ENCODE assay signal across 29 mouse cellular contexts in the genomic region with DNA sequence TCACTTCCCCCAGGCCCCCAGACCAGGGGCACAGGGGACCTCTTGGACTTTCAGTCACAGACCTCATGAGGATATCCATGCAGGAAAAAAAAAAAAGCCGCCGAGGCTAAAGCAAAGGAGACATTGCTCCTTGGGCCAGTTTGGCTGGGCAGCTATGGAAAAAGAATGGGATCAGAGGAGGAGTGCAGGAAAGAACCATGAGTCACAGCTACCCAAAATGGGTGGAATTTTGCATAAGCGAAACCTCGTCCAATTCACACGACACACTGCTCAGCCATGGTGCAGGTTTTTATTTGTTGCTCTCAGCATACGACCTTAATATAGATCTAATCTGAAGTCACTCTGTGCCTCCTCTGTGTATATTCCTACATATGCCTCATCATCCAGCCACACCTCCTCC. TPM values are rescaled to one million over a fixed set of nuclear protein-coding genes. Genes with fewer than 3 reads are reported as not detected.
DNase-seq lines count a peak whose midpoint lies in the region; ATAC-seq and TF ChIP-seq lines count a peak whose summit lies in the region.
"Had no signal": no experiment of that assay in that cellular context is flagged by ENCODE, and none has a peak within 500 bp of the region (broad histone marks: within the 10 kb centered on the region; RNA-seq: fewer than 3 reads in every experiment).

No protein-coding gene starts in this region.

- H3K9me3 ChIP-seq in liver, embryonic 13.5 days (replicated peaks) = no peaks in the 10 kb centered on the region
- no peaks in the 10 kb centered on the region for H3K9me3 ChIP-seq in liver, postnatal 0 days (ENCODE audit: low read length)
- no peaks in the 10 kb centered on the region for H3K9me3 ChIP-seq in forebrain, embryonic 15.5 days
- H3K9me3 ChIP-seq: embryonic facial prominence, embryonic 10.5 days; embryonic facial prominence, embryonic 13.5 days; forebrain, embryonic 12.5 days; heart, embryonic 10.5 days; heart, embryonic 13.5 days; hindbrain, embryonic 12.5 days; hindbrain, embryonic 15.5 days had no signal

- H3K4me1 ChIP-seq in liver, embryonic 13.5 days (replicated peaks) = peaks cover 89% of the 10 kb centered on the region
- peaks cover 65% of the 10 kb centered on the region for H3K4me1 ChIP-seq in liver, postnatal 0 days (ENCODE audit: insufficient read depth)
- peaks cover 16% of the 10 kb centered on the region for H3K4me1 ChIP-seq in forebrain, embryonic 15.5 days

- no peak overlapping the region for H3K4me3 ChIP-seq in liver, embryonic 13.5 days (replicated peaks)
- no peak overlapping the region for H3K4me3 ChIP-seq in liver, postnatal 0 days (ENCODE audit: low read depth, low read length)
- H3K4me3 ChIP-seq in forebrain, embryonic 15.5 days = no peak overlapping the region
- H3K4me3 ChIP-seq: embryonic facial prominence, embryonic 10.5 days; embryonic facial prominence, embryonic 13.5 days; erythroblast, embryonic 14.5 days; forebrain, embryonic 12.5 days; heart, adult 2 months; heart, embryonic 10.5 days; heart, embryonic 13.5 days; hindbrain, embryonic 12.5 days; hindbrain, embryonic 15.5 days had no signal

- WGBS in liver, embryonic 13.5 days (ENCODE audit: insufficient replicate concordance) = 77% methylated on average over 6 of the region's 6 CpGs
- WGBS in liver, postnatal 0 days (ENCODE audit: insufficient replicate concordance) = 82% methylated on average over 6 of the region's 6 CpGs
- 89% methylated on average over 6 of the region's 6 CpGs for WGBS in forebrain, embryonic 15.5 days

- TF ChIP-seq EP300 in liver, postnatal 0 days (IDR thresholded peaks at IDR 0.05; ENCODE audit: low read depth) = no peak

- DNase-seq in liver, embryonic 13.5 days = no peak
- DNase-seq in liver, postnatal 0 days = no peak
- DNase-seq in right cerebral cortex, adult 18-20 months = peak; percentile 54
- DNase-seq in right cerebral cortex, postnatal 36 days (ENCODE audit: low spot score in 2 of 2) = no peak
- peak; percentile 73 for DNase-seq in brain, adult 2 months (ENCODE audit: low read depth, low spot score)
- DNase-seq in telencephalon, adult 2 months (ENCODE audit: low read depth, low spot score) = peak; percentile 43
- no peak for DNase-seq in heart, adult 11 months
- DNase-seq: adrenal gland, adult 8-10 months; adrenal gland, postnatal 25 days; cerebellum, adult 11-12 months; cerebellum, adult 8-10 months; cerebellum, postnatal 10 days; cerebellum, postnatal 36 days; embryo, embryonic 11 days; gastrocnemius, postnatal 25 days; heart, adult 2 months; heart, postnatal 14 days had no signal

- no peak for ATAC-seq in liver, embryonic 13.5 days (ENCODE audit: low read depth)
- ATAC-seq in liver, postnatal 0 days = no peak
- no peak for ATAC-seq in forebrain, embryonic 15.5 days (replicated peaks)
- ATAC-seq: activated CD4-positive, CD25-positive, alpha-beta regulatory T cell, adult 4 months; CD4-positive, CD25-positive, alpha-beta regulatory T cell, adult 4 months; forebrain, embryonic 16.5 days had no signal

- H3K4me2 ChIP-seq in liver, embryonic 13.5 days = no peak overlapping the region
- no peak overlapping the region for H3K4me2 ChIP-seq in liver, postnatal 0 days (ENCODE audit: low read depth, low read length)
- H3K4me2 ChIP-seq in forebrain, embryonic 15.5 days (replicated peaks) = no peak overlapping the region
- H3K4me2 ChIP-seq: embryonic facial prominence, embryonic 13.5 days; forebrain, embryonic 12.5 days; heart, embryonic 13.5 days; hindbrain, embryonic 12.5 days; hindbrain, embryonic 15.5 days had no signal

- no peaks in the 10 kb centered on the region for H3K27me3 ChIP-seq in liver, embryonic 13.5 days
- no peaks in the 10 kb centered on the region for H3K27me3 ChIP-seq in liver, postnatal 0 days (ENCODE audit: insufficient read depth, low read length)
- no peaks in the 10 kb centered on the region for H3K27me3 ChIP-seq in forebrain, embryonic 15.5 days
- H3K27me3 ChIP-seq: embryonic facial prominence, embryonic 13.5 days; forebrain, embryonic 12.5 days; heart, embryonic 13.5 days; hindbrain, embryonic 12.5 days; hindbrain, embryonic 15.5 days had no signal

- H3K9ac ChIP-seq in liver, embryonic 13.5 days = 0 out of 2 replicates have a peak overlapping the region, but pooled peaks have one; percentile 22
- H3K9ac ChIP-seq in liver, postnatal 0 days (replicated peaks) = no peak overlapping the region
- no peak overlapping the region for H3K9ac ChIP-seq in forebrain, embryonic 15.5 days (replicated peaks)
- H3K9ac ChIP-seq: embryonic facial prominence, embryonic 13.5 days; forebrain, embryonic 12.5 days; heart, embryonic 13.5 days; hindbrain, embryonic 12.5 days; hindbrain, embryonic 15.5 days had no signal

- peak overlapping the region; percentile 91 for H3K27ac ChIP-seq in liver, embryonic 13.5 days
- no peak overlapping the region for H3K27ac ChIP-seq in liver, postnatal 0 days (ENCODE audit: low read depth)
- H3K27ac ChIP-seq in forebrain, embryonic 15.5 days (replicated peaks) = no peak overlapping the region
- H3K27ac ChIP-seq: embryonic facial prominence, embryonic 10.5 days; embryonic facial prominence, embryonic 13.5 days; forebrain, embryonic 12.5 days; heart, adult 2 months; heart, embryonic 10.5 days; heart, embryonic 13.5 days; hindbrain, embryonic 12.5 days; hindbrain, embryonic 15.5 days had no signal

- H3K36me3 ChIP-seq in liver, embryonic 13.5 days = no peaks in the 10 kb centered on the region
- H3K36me3 ChIP-seq in liver, postnatal 0 days (replicated peaks; ENCODE audit: insufficient read depth, low read length) = no peaks in the 10 kb centered on the region
- H3K36me3 ChIP-seq in forebrain, embryonic 15.5 days = no peaks in the 10 kb centered on the region
- H3K36me3 ChIP-seq: embryonic facial prominence, embryonic 10.5 days; embryonic facial prominence, embryonic 13.5 days; forebrain, embryonic 12.5 days; heart, embryonic 10.5 days; heart, embryonic 13.5 days; hindbrain, embryonic 12.5 days had no signal

- no peak for TF ChIP-seq CTCF in liver, postnatal 0 days (IDR thresholded peaks at IDR 0.05; ENCODE audit: low read depth)

RNA-seq across cellular contexts. Expression of gene Plxnc1, which starts 28.9 kb away (rescaled TPM):
- polyA plus RNA-seq in liver, embryonic 13.5 days (2015; fragmentation: Nextera tagmentation; extraction: Ambion mirVana) = 1.8 and 2.0 TPM in 2 replicates
- 2.7 and 2.8 TPM in 2 replicates for polyA plus RNA-seq in liver, postnatal 0 days (2015; fragmentation: Nextera tagmentation; extraction: Ambion mirVana)
- 11.2 and 11.9 TPM in 2 replicates for polyA plus RNA-seq in forebrain, embryonic 15.5 days (2015; fragmentation: Nextera tagmentation; extraction: Ambion mirVana)

Comparison
In these comparisons a context has a peak if more than half of its experiments do, and no peak if none do; other contexts are left out.
1. DNase-seq: peak in right cerebral cortex, adult 18-20 months (single experiment), brain, adult 2 months (single experiment) and telencephalon, adult 2 months (single experiment); none in liver, embryonic 13.5 days (single experiment), liver, postnatal 0 days (single experiment), right cerebral cortex, postnatal 36 days (0 of 2) and heart, adult 11 months (single experiment).